Mouse (Mus musculus): ENCODE results near the gene Vamp1. TPM values are rescaled to one million over a fixed set of nuclear protein-coding genes. Genes with fewer than 3 reads are reported as not detected.

The Vamp1 gene
- polyA plus RNA-seq, 1 experiment from 2014 or later: 4.0 TPM

GRCm38 (mm10) chr6:125191332-125192015 lies 23.9 kb upstream of the Vamp1 start, which contains the start of the genes Ncapd2 and Mrpl51:
Gene Ncapd2 (minus strand): TSS chr6:125191701.
Gene Mrpl51 (plus strand): TSS chr6:125191801.
- Histone ChIP-seq H3K4me2 (ENCODE audit: low read length) (peak within 1 kb of the TSS; percentile 90), H3K27me3 (ENCODE audit: insufficient read depth, low read length) (no peaks in the 10 kb centered on the region), H3K27ac (peak within 1 kb of the TSS; percentile 98), H3K36me3 (ENCODE audit: insufficient read depth, low read length) (peaks cover 25% of the 10 kb centered on the region), H3K4me1 (replicated peaks; ENCODE audit: insufficient read depth, low read length) (0 out of 2 replicates have a peak, but pooled peaks cover 6% of the 10 kb centered on the region), H3K9me3 (replicated peaks; ENCODE audit: low read length) (no peaks in the 10 kb centered on the region), H3K4me3 (replicated peaks; ENCODE audit: low read depth, low read length) (peak within 1 kb of the TSS; percentile 63), H3K9ac (ENCODE audit: low read depth, low read length) (peak within 1 kb of the TSS; percentile 70)
- ATAC-seq (replicated peaks; ENCODE audit: low FRiP score, low read depth) (peak; percentile 98), DNase-seq (ENCODE audit: low spot score) (peak; percentile 98)
- peak; percentile 46 for TF ChIP-seq CTCF (IDR thresholded peaks at IDR 0.05; ENCODE audit: low read depth)
- WGBS: under 1% methylated on average over 54 of the region's 54 CpGs

- TF ChIP-seq CTCF (IDR thresholded peaks at IDR 0.05; ENCODE audit: low read depth): no peak
- H3K9me3 ChIP-seq (replicated peaks; ENCODE audit: low read length): no peaks in the 10 kb centered on the region
- peak overlapping the region; percentile 70 for H3K9ac ChIP-seq (ENCODE audit: low read depth, low read length)
- H3K4me2 ChIP-seq (ENCODE audit: low read length): peak overlapping the region; percentile 90
- WGBS: under 1% methylated on average over 34 of the region's 34 CpGs
- peak; percentile 94 for ATAC-seq (replicated peaks; ENCODE audit: low FRiP score, low read depth)
- no peaks in the 10 kb centered on the region for H3K27me3 ChIP-seq (ENCODE audit: insufficient read depth, low read length)
- H3K4me3 ChIP-seq (replicated peaks; ENCODE audit: low read depth, low read length): peak overlapping the region; percentile 63
- peaks cover 19% of the 10 kb centered on the region; the same call in 1 of the 2 replicates for H3K36me3 ChIP-seq (ENCODE audit: insufficient read depth, low read length)
- 0 out of 2 replicates have a peak, but pooled peaks cover 6% of the 10 kb centered on the region for H3K4me1 ChIP-seq (replicated peaks; ENCODE audit: insufficient read depth, low read length)
- peak; percentile 97 for DNase-seq (ENCODE audit: low spot score)
- H3K27ac ChIP-seq: peak overlapping the region; percentile 98
Measured at GRCm38 (mm10) chr6:125192016-125192714, 23.2 kb upstream of the Vamp1 start.

DNA sequence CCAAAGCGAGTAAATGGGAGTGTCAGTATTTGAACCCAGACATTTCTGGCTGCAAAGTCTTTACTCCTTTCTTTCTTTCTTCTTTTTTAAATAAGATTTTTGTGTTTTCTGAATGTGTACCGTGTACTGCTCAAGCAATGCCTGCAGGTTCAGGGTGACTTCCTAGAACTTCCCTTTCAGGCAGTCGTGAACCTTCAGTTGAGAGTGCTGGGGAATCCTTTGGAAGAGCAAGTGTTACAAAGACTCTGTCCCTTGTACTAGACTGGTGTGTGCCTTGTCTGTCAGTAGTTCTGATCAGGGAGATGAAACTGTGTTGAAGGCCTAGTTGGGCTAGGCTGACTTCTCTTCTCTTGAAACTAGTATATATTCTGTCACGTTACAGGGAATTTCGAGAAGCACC lies 22.5 kb upstream of the Vamp1 start:
- Histone ChIP-seq H3K27me3 (ENCODE audit: insufficient read depth, low read length) (no peaks in the 10 kb centered on the region), H3K4me2 (ENCODE audit: low read length) (peak overlapping the region; percentile 90), H3K9me3 (replicated peaks; ENCODE audit: low read length) (no peaks in the 10 kb centered on the region), H3K4me3 (replicated peaks; ENCODE audit: low read depth, low read length) (peak overlapping the region; percentile 63), H3K4me1 (replicated peaks; ENCODE audit: insufficient read depth, low read length) (0 out of 2 replicates have a peak, but pooled peaks cover 6% of the 10 kb centered on the region), H3K9ac (ENCODE audit: low read depth, low read length) (peak overlapping the region; percentile 70), H3K27ac (peak overlapping the region; percentile 98), H3K36me3 (ENCODE audit: insufficient read depth, low read length) (peaks cover 16% of the 10 kb centered on the region; the same call in 1 of the 2 replicates)
- WGBS: 35% methylated on average over 5 of the region's 5 CpGs
- no peak for TF ChIP-seq CTCF (IDR thresholded peaks at IDR 0.05; ENCODE audit: low read depth)
- ATAC-seq (replicated peaks; ENCODE audit: low FRiP score, low read depth) (no peak), DNase-seq (ENCODE audit: low spot score) (no peak)

- 0 out of 2 replicates have a peak, but pooled peaks cover 6% of the 10 kb centered on the region for H3K4me1 ChIP-seq (replicated peaks; ENCODE audit: insufficient read depth, low read length)
- ATAC-seq (replicated peaks; ENCODE audit: low FRiP score, low read depth): no peak
- H3K9me3 ChIP-seq (replicated peaks; ENCODE audit: low read length): no peaks in the 10 kb centered on the region
- no peaks in the 10 kb centered on the region for H3K27me3 ChIP-seq (ENCODE audit: insufficient read depth, low read length)
- no peak for TF ChIP-seq CTCF (IDR thresholded peaks at IDR 0.05; ENCODE audit: low read depth)
- WGBS: 46% methylated on average over 7 of the region's 7 CpGs
- no peak for DNase-seq (ENCODE audit: low spot score)
- no peak overlapping the region; the same call in 1 of the 2 replicates for H3K4me2 ChIP-seq (ENCODE audit: low read length)
- peaks cover 14% of the 10 kb centered on the region; the same call in 1 of the 2 replicates for H3K36me3 ChIP-seq (ENCODE audit: insufficient read depth, low read length)
- H3K9ac ChIP-seq (ENCODE audit: low read depth, low read length): no peak overlapping the region
- H3K4me3 ChIP-seq (replicated peaks; ENCODE audit: low read depth, low read length): no peak overlapping the region
- H3K27ac ChIP-seq: no peak overlapping the region
Measured at GRCm38 (mm10) chr6:125193390-125193789, 22.0 kb upstream of the Vamp1 start.

DNA sequence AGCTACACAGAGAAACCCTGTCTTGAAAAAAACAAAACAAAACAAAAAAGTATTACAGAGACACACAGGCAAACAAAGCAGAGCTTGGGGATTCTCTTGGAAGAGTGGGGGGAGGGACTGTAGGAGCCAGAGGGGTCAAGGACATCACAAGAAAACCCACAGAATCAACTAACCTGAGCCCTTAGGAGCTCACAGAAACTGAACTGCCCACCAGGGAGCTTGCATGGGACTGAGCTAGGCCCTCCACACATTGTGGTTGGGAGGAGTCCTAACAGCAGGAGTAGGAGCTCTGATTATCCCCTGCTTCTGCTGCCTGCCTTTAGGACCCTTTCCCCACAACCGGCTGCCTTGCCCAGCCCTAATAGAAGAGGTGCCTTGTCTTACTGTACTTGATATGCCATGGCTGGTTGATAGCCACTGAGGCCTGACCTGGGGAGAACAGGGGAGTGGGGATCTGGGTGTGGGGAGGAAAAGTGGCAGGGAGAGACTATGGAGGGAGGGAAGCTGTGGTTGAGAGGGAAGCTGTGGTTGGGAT lies 19.7 kb upstream of the Vamp1 start:
- no peak overlapping the region for H3K4me3 ChIP-seq (replicated peaks; ENCODE audit: low read depth, low read length)
- H3K27me3 ChIP-seq (ENCODE audit: insufficient read depth, low read length): no peaks in the 10 kb centered on the region
- no peak for DNase-seq (ENCODE audit: low spot score)
- 0 out of 2 replicates have a peak, but pooled peaks cover 6% of the 10 kb centered on the region for H3K36me3 ChIP-seq (ENCODE audit: insufficient read depth, low read length)
- 0 out of 2 replicates have a peak, but pooled peaks cover 6% of the 10 kb centered on the region for H3K4me1 ChIP-seq (replicated peaks; ENCODE audit: insufficient read depth, low read length)
- TF ChIP-seq CTCF (IDR thresholded peaks at IDR 0.05; ENCODE audit: low read depth): no peak
- WGBS: 27% methylated on average over 1 of the region's 1 CpGs
- no peaks in the 10 kb centered on the region for H3K9me3 ChIP-seq (replicated peaks; ENCODE audit: low read length)
- no peak for ATAC-seq (replicated peaks; ENCODE audit: low FRiP score, low read depth)
- H3K4me2 ChIP-seq (ENCODE audit: low read length): no peak overlapping the region
- H3K9ac ChIP-seq (ENCODE audit: low read depth, low read length): no peak overlapping the region
- H3K27ac ChIP-seq: no peak overlapping the region

DNA sequence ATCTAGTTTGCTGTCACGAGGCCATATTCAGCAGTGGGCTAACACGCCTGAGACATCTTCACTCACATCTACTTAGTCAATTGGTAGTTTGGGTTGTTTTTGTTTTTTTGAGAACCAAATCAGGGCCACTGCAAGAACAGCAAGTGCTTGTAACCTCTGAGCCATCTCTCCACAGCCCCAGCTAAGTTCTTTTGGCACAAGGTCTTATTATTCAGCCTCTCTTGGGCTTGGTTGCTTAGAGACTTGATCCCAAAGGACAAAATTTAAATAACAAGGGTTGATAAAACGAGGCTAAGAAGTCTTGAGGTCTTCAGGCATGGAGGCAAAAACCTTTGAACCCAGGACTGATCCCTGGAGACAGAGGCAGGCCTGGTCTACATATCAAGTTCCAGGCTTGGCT lies 19.1 kb upstream of the Vamp1 start:
- Histone ChIP-seq H3K27me3 (ENCODE audit: insufficient read depth, low read length) (no peaks in the 10 kb centered on the region), H3K4me1 (replicated peaks; ENCODE audit: insufficient read depth, low read length) (0 out of 2 replicates have a peak, but pooled peaks cover 3% of the 10 kb centered on the region)

More for the DNA sequence above, 19.1 kb upstream of the Vamp1 start:
- 0 out of 2 replicates have a peak, but pooled peaks cover 6% of the 10 kb centered on the region for H3K36me3 ChIP-seq (ENCODE audit: insufficient read depth, low read length)
- H3K4me3 ChIP-seq (replicated peaks; ENCODE audit: low read depth, low read length): no peak overlapping the region
- ATAC-seq (replicated peaks; ENCODE audit: low FRiP score, low read depth): no peak
- no peak overlapping the region for H3K27ac ChIP-seq
- WGBS: 67% methylated on average over 3 of the region's 3 CpGs
- DNase-seq (ENCODE audit: low spot score): no peak
- no peak for TF ChIP-seq CTCF (IDR thresholded peaks at IDR 0.05; ENCODE audit: low read depth)
- H3K9me3 ChIP-seq (replicated peaks; ENCODE audit: low read length): no peaks in the 10 kb centered on the region
- no peak overlapping the region for H3K9ac ChIP-seq (ENCODE audit: low read depth, low read length)
- H3K4me2 ChIP-seq (ENCODE audit: low read length): no peak overlapping the region
